Mouse (Mus musculus) activated CD4-positive, CD25-positive, alpha-beta regulatory T cell, adult 9 weeks (primary cell): ENCODE results near the gene Tex33. TPM values are rescaled to one million over a fixed set of nuclear protein-coding genes. Genes with fewer than 3 reads are reported as not detected.

Source experiments
- polyA plus RNA-seq: library from polyadenylated mRNA; unstranded; fragments of 100-300 nt; shearing (Covaris generic); gene quantifications from one replicate; pipeline ENCODE4 v1.2.1, GENCODE M21; 2017

The Tex33 gene
- not detected for polyA plus RNA-seq

DNA sequence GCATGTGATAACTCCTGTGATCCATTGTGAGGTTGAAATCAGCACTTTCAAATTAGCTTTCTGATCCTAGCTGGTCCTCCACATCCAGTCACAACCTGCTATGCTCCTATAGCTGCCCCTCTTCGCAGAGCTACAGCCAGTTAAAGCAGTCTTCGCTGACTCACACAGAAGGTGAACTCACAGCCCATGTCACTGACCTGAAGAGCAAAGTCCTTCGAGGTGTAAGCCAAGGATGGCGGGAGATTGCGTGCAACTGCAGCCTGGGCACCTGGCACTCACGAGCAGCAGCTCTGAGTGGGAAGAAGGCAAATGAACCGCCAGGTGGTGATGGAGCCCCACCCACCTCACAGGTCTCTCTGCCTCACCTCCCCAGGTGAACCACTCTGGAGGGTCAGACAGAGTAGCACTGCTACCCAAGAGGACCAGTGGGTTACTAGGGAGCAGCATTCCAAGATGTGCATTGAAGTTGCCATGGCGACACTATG lies at the start of gene Tex33:
Gene Tex33, minus strand, starts transcription at position 435 of the 485 bp plus-strand sequence.

DNA sequence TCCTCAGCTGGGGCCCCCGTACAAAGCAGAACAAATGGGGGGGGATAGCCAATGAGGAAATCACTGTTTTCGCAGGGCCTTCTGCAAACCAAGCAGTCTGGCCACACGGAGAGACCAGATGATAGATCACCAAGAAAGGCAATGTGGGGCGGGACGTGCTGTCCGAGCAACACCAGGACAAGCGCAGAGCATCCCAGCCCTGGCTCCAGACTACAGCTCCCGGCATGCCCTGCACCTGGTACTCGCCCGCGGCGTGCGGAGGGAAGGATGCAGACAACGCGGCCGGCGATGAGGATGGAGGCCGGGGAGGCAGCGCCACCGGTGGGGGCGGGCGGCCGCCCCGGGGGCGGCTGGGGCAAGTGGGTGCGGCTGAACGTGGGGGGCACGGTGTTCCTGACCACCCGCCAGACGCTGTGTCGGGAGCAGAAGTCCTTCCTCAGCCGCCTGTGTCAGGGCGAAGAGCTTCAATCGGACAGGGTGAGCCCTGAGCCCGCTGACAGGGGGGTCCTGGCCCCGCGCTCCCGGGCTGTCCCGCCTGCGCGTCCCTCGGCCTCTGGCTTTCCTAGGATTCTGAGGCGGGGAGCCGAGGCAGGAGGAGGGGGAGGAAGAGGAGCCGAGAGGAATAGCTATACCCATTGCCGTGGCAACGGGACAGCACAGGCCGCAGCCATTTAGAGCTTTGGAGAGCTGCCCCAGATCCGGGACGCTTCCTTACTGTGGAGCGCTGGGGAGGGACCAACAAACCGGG lies 32.9 kb upstream of the Tex33 start, which contains the start of gene Kctd17:
Gene Kctd17, plus strand, starts transcription at position 174 of the 748 bp plus-strand sequence.

DNA sequence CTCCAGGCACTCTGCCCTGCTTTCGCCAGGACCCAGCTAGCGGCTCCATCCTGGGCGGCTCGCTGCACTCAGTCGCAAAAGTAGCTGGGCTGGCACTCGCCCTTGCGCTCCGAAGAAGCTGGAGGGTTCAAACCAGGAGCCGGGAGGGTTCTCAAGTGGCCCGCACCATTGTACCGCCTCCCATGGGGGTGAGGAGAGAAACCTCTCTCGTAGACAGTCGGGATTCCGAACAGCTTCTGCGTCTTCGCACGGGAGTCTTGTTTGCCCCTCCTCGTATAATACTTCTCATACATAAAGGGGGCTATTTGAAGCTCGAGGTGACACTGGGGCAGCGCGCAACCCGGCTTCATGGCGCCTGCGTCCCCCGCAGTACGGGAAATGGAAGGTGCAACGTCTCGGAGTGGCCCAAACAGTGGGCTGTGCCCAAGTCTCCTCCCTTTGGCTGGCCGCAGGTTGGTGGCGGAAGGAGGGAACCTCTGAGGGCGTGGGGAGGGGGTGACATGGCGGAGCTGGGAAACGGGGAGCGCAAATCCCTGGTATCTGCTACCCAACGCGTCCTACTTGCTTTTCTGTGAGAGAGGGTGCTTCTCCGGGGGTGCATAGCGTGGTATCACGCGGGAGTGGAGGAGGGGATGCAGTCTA lies 10.7 kb upstream of the Tex33 start, which contains the start of gene Mpst:
Gene Mpst, plus strand, starts transcription at position 124 of the 642 bp plus-strand sequence.

GRCm38 (mm10) chr15:78405517-78406211 lies 10.0 kb upstream of the Tex33 start, which contains the start of gene Tst:
Gene Tst (minus strand): TSS chr15:78405907.

Other genes with a start within 250 kb of the Tex33 start
- gene Ift27, start 221.8 kb downstream of the Tex33 start, polyA plus RNA-seq, result 67.5 TPM
- not detected for gene Pvalb, start 189.5 kb downstream of the Tex33 start, polyA plus RNA-seq
- gene Ncf4, start 151.1 kb downstream of the Tex33 start, polyA plus RNA-seq, result 254 TPM
- 0.27 TPM for gene Csf2rb2, start 90.2 kb downstream of the Tex33 start, polyA plus RNA-seq
- gene Csf2rb, start 70.2 kb downstream of the Tex33 start, polyA plus RNA-seq, result 0.24 TPM
- 0.67 TPM for gene Tst, start 10.0 kb upstream of the Tex33 start, polyA plus RNA-seq
- gene Mpst, start 10.5 kb upstream of the Tex33 start, polyA plus RNA-seq, result 7.3 TPM
- gene Kctd17, start 32.7 kb upstream of the Tex33 start, polyA plus RNA-seq, result 32.7 TPM
- not detected for gene Tmprss6, start 72.7 kb upstream of the Tex33 start, polyA plus RNA-seq
- gene Il2rb, start 99.4 kb upstream of the Tex33 start, polyA plus RNA-seq, result 1,212 TPM
- 10.2 TPM for gene C1qtnf6, start 135.5 kb upstream of the Tex33 start, polyA plus RNA-seq
- not detected for gene Sstr3, start 148.8 kb upstream of the Tex33 start, polyA plus RNA-seq
- 3,417 TPM for gene Rac2, start 176.9 kb upstream of the Tex33 start, polyA plus RNA-seq
- 484 TPM for gene Cyth4, start 201.1 kb upstream of the Tex33 start, polyA plus RNA-seq